26 mouse cellular contexts compared by ENCODE assay signal in the genomic region with DNA sequence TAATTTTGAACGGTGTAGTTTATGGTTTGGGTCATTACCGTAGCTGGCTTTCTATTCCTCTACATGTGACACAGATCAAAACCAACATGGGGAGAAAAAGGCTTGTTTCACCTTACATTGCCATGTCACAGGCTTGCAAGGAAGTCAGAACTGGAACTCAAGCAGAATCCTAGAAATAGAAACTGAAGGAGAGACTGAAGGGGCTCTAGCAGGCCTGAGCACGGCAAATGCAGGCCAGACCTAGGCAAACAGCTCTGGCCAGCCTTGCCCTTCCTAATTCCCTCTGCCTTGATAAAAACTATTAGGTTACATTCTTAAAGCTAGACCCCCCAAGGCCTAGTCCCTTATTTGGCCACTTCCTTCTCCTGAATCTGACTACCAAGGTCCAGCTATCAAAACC. TPM values are rescaled to one million over a fixed set of nuclear protein-coding genes. Genes with fewer than 3 reads are reported as not detected.
DNase-seq lines count a peak whose midpoint lies in the region; ATAC-seq and TF ChIP-seq lines count a peak whose summit lies in the region.
"Had no signal": no experiment of that assay in that cellular context is flagged by ENCODE, and none has a peak within 500 bp of the region (broad histone marks: within the 10 kb centered on the region; RNA-seq: fewer than 3 reads in every experiment).

No protein-coding gene starts in this region.

- TF ChIP-seq POLR2A in liver, adult 2 months (IDR thresholded peaks at IDR 0.05; ENCODE audit: extremely low read depth, insufficient read depth, low read length) = no peak
- no peak for TF ChIP-seq POLR2A in CH12.LX (IDR thresholded peaks at IDR 0.05; ENCODE audit: low read depth, low read length)

- no peak overlapping the region for H3K9ac ChIP-seq in intestine, postnatal 0 days (ENCODE audit: low read depth, low read length)
- H3K9ac ChIP-seq in intestine, embryonic 15.5 days = no peak overlapping the region
- no peak overlapping the region for H3K9ac ChIP-seq in liver, adult 2 months (ENCODE audit: low read depth, low read length)
- H3K9ac ChIP-seq in liver, embryonic 11.5 days (ENCODE audit: low read depth, low read length) = no peak overlapping the region
- 0 out of 2 replicates have a peak overlapping the region, but pooled peaks have one; percentile 11 for H3K9ac ChIP-seq in CH12.LX (ENCODE audit: insufficient read depth, low read depth)
- no peak overlapping the region for H3K9ac ChIP-seq in ES-E14 (ENCODE audit: insufficient read depth, low read depth, low read length, poor library complexity, severe bottlenecking)
- H3K9ac ChIP-seq: hindbrain, embryonic 12.5 days; kidney, embryonic 15.5 days; limb, embryonic 12.5 days; liver, embryonic 15.5 days; lung, embryonic 15.5 days; neural tube, embryonic 15.5 days had no signal

- no peak for TF ChIP-seq EP300 in CH12.LX (IDR thresholded peaks at IDR 0.05; ENCODE audit: low read length)

- TF ChIP-seq RAD21 in CH12.LX (IDR thresholded peaks at IDR 0.05; ENCODE audit: low read depth, low read length) = no peak

- in situ Hi-C loops in CH12.LX (cut with MboI; ENCODE audit: low pct_ligation_motif_present, low pct_unique_long_range_greater_than_20kb, low sequenced_read_pairs) = no loop called here
- in situ Hi-C loops in ES-E14 (cut with MboI; ENCODE audit: low sequenced_read_pairs in 2 of 2, unreplicated experiment in 2 of 2) = no loop called here

- H3K4me1 ChIP-seq in intestine, postnatal 0 days (replicated peaks; ENCODE audit: control insufficient read depth, insufficient read depth, low read length) = peaks cover 10% of the 10 kb centered on the region; the same call in 1 of the 2 replicates
- no peaks in the 10 kb centered on the region; the same call in 1 of the 2 replicates for H3K4me1 ChIP-seq in intestine, embryonic 15.5 days (replicated peaks)
- H3K4me1 ChIP-seq in liver, adult 2 months (ENCODE audit: control insufficient read depth, insufficient read depth, low read length) = peaks cover 22% of the 10 kb centered on the region
- peaks cover 2% of the 10 kb centered on the region; the same call in 1 of the 2 replicates for H3K4me1 ChIP-seq in liver, embryonic 11.5 days (replicated peaks; ENCODE audit: control insufficient read depth, insufficient read depth, low read length)
- H3K4me1 ChIP-seq in CH12.LX (ENCODE audit: control insufficient read depth in 1 of 2, insufficient read depth in 2 of 2) (peaks cover 3 to 24% of the 10 kb centered on the region in 2 experiments; a peak in 3 of 4 replicates), ES-E14 (ENCODE audit: control insufficient read depth in 2 of 2, insufficient read depth in 2 of 2, low read length in 2 of 2, poor library complexity in 1 of 2) (peaks cover 12 to 17% of the 10 kb centered on the region in 2 experiments)
- H3K4me1 ChIP-seq: hindbrain, embryonic 12.5 days; limb, embryonic 12.5 days; stomach, embryonic 15.5 days had no signal

- H3K27ac ChIP-seq in intestine, postnatal 0 days (ENCODE audit: low read depth, low read length) = peak overlapping the region; percentile 41
- H3K27ac ChIP-seq in intestine, embryonic 15.5 days = no peak overlapping the region
- peak overlapping the region; percentile 79 for H3K27ac ChIP-seq in liver, adult 2 months (replicated peaks; ENCODE audit: insufficient read depth, low read depth, low read length)
- H3K27ac ChIP-seq in liver, embryonic 11.5 days (ENCODE audit: low read depth, low read length) = no peak overlapping the region
- H3K27ac ChIP-seq in CH12.LX (ENCODE audit: insufficient read depth, low read depth) (no peak overlapping the region), ES-E14 (ENCODE audit: insufficient read depth, low read depth, low read length, poor library complexity, severe bottlenecking) (peak overlapping the region; percentile 64; the same call in 1 of the 2 replicates)
- H3K27ac ChIP-seq: hindbrain, embryonic 12.5 days; hindbrain, postnatal 0 days; left cerebral cortex, adult 2 months; limb, embryonic 12.5 days; lung, embryonic 15.5 days; neural tube, embryonic 15.5 days; stomach, embryonic 15.5 days had no signal

- WGBS in intestine, postnatal 0 days = 73% methylated on average over 3 of the region's 3 CpGs
- WGBS in intestine, embryonic 15.5 days = 76% methylated on average over 3 of the region's 3 CpGs
- 52% methylated on average over 3 of the region's 3 CpGs for WGBS in liver, adult 2 months
- WGBS in liver, embryonic 11.5 days = 68% methylated on average over 3 of the region's 3 CpGs

- no peak for DNase-seq in liver, adult 2 months (ENCODE audit: extremely low read depth, low read depth, low spot score)
- no peak for DNase-seq in liver, embryonic 11.5 days (ENCODE audit: low spot score)
- DNase-seq in CH12.LX (ENCODE audit: extremely low read depth) (no peak), ES-E14 (ENCODE audit: low read depth, low spot score) (no peak)
- DNase-seq in retina, embryonic 14.5 days (ENCODE audit: low spot score) = no peak
- DNase-seq: adrenal gland, adult 8-10 months; cerebellum, adult 11 months; cerebellum, adult 9-10 months; cerebellum, postnatal 36 days; lung, postnatal 4 days; midbrain, embryonic 14.5 days; right cerebral cortex, postnatal 25 days had no signal

- H3K4me3 ChIP-seq in intestine, postnatal 0 days (ENCODE audit: low read depth, low read length) = no peak overlapping the region
- no peak overlapping the region for H3K4me3 ChIP-seq in intestine, embryonic 15.5 days (replicated peaks)
- no peak overlapping the region for H3K4me3 ChIP-seq in liver, adult 2 months (ENCODE audit: insufficient read depth, low read depth, low read length)
- H3K4me3 ChIP-seq in liver, embryonic 11.5 days (ENCODE audit: low read depth, low read length) = no peak overlapping the region
- no peak overlapping the region for H3K4me3 ChIP-seq in CH12.LX (replicated peaks in 1 of 3; ENCODE audit: low read depth in 2 of 3, low read length in 2 of 3, poor library complexity in 1 of 3)
- H3K4me3 ChIP-seq in ES-E14 (ENCODE audit: insufficient read depth in 1 of 2, low read depth in 1 of 2, low read length in 2 of 2, poor library complexity in 1 of 2, severe bottlenecking in 1 of 2) = no peak overlapping the region
- H3K4me3 ChIP-seq: hindbrain, embryonic 12.5 days; kidney, embryonic 15.5 days; left cerebral cortex, adult 2 months; limb, embryonic 12.5 days; liver, embryonic 15.5 days; lung, embryonic 15.5 days; neural tube, embryonic 15.5 days; stomach, embryonic 15.5 days had no signal

- H3K4me2 ChIP-seq in intestine, postnatal 0 days (replicated peaks; ENCODE audit: low read depth) = no peak overlapping the region
- no peak overlapping the region for H3K4me2 ChIP-seq in intestine, embryonic 15.5 days (replicated peaks)
- H3K4me2 ChIP-seq in liver, embryonic 11.5 days = no peak overlapping the region
- no peak overlapping the region for H3K4me2 ChIP-seq in CH12.LX (ENCODE audit: insufficient read depth, low read depth, poor library complexity, severe bottlenecking)
- H3K4me2 ChIP-seq: hindbrain, embryonic 12.5 days; kidney, embryonic 15.5 days; limb, embryonic 12.5 days; liver, embryonic 15.5 days; lung, embryonic 15.5 days; neural tube, embryonic 15.5 days; stomach, embryonic 15.5 days had no signal

- dilution Hi-C loops in CH12.LX (cut with MboI; ENCODE audit: extremely low pct_ligation_motif_present, extremely low pct_unique_long_range_greater_than_20kb, low sequenced_read_pairs) = no loop called here

- peaks cover 6% of the 10 kb centered on the region; the same call in 1 of the 2 replicates for H3K79me2 ChIP-seq in liver, adult 2 months (ENCODE audit: control insufficient read depth, insufficient read depth, low read length)
- H3K79me2 ChIP-seq in CH12.LX (replicated peaks; ENCODE audit: control insufficient read depth, extremely low read depth, insufficient read depth, poor library complexity, severe bottlenecking) = peaks cover 7% of the 10 kb centered on the region

- TF ChIP-seq CTCF in intestine, postnatal 0 days (IDR thresholded peaks at IDR 0.05; ENCODE audit: low read depth) = no peak
- no peak for TF ChIP-seq CTCF in liver, adult 2 months (IDR thresholded peaks at IDR 0.05; ENCODE audit: low read depth, low read length)
- TF ChIP-seq CTCF in CH12.LX (conservative IDR thresholded peaks at IDR 0.05 in 1 of 2, IDR thresholded peaks at IDR 0.05 in 1 of 2; ENCODE audit: low read depth in 2 of 2, low read length in 2 of 2) = no peak

- H3K27me3 ChIP-seq in intestine, postnatal 0 days (replicated peaks; ENCODE audit: control insufficient read depth, insufficient read depth, low read length) = no peaks in the 10 kb centered on the region
- no peaks in the 10 kb centered on the region for H3K27me3 ChIP-seq in intestine, embryonic 15.5 days (replicated peaks)
- H3K27me3 ChIP-seq in liver, adult 2 months (ENCODE audit: control insufficient read depth, insufficient read depth, low read length) = no peaks in the 10 kb centered on the region
- no peaks in the 10 kb centered on the region for H3K27me3 ChIP-seq in liver, embryonic 11.5 days (replicated peaks; ENCODE audit: control insufficient read depth, insufficient read depth, low read length)
- no peaks in the 10 kb centered on the region for H3K27me3 ChIP-seq in CH12.LX (replicated peaks)
- H3K27me3 ChIP-seq: hindbrain, embryonic 12.5 days; kidney, embryonic 15.5 days; limb, embryonic 12.5 days; lung, embryonic 15.5 days; neural tube, embryonic 15.5 days; stomach, embryonic 15.5 days had no signal

- H3K9me3 ChIP-seq in intestine, postnatal 0 days (ENCODE audit: control insufficient read depth) = no peaks in the 10 kb centered on the region
- no peaks in the 10 kb centered on the region for H3K9me3 ChIP-seq in intestine, embryonic 15.5 days
- H3K9me3 ChIP-seq in liver, embryonic 11.5 days (ENCODE audit: control insufficient read depth, low read length) = no peaks in the 10 kb centered on the region
- H3K9me3 ChIP-seq in CH12.LX (replicated peaks; ENCODE audit: low read length) (no peaks in the 10 kb centered on the region), ES-E14 (ENCODE audit: control insufficient read depth, insufficient read depth, low read depth, low read length) (no peaks in the 10 kb centered on the region)
- H3K9me3 ChIP-seq: G1E; hindbrain, embryonic 12.5 days; kidney, embryonic 15.5 days; limb, embryonic 12.5 days; liver, embryonic 15.5 days; lung, embryonic 15.5 days; neural tube, embryonic 15.5 days; stomach, embryonic 15.5 days had no signal

- no peaks in the 10 kb centered on the region for H3K36me3 ChIP-seq in intestine, postnatal 0 days (ENCODE audit: control insufficient read depth, insufficient read depth)
- no peaks in the 10 kb centered on the region for H3K36me3 ChIP-seq in intestine, embryonic 15.5 days
- H3K36me3 ChIP-seq in liver, adult 2 months (ENCODE audit: control insufficient read depth, insufficient read depth, low read length) = no peaks in the 10 kb centered on the region
- no peaks in the 10 kb centered on the region for H3K36me3 ChIP-seq in liver, embryonic 11.5 days (ENCODE audit: control insufficient read depth, insufficient read depth, low read length)
- no peaks in the 10 kb centered on the region for H3K36me3 ChIP-seq in CH12.LX (replicated peaks in 1 of 2; ENCODE audit: control insufficient read depth in 1 of 2, insufficient read depth in 1 of 2, low read length in 1 of 2)
- H3K36me3 ChIP-seq in ES-E14 (ENCODE audit: control insufficient read depth, insufficient read depth, low read length, poor library complexity, severe bottlenecking) = no peaks in the 10 kb centered on the region
- H3K36me3 ChIP-seq: G1E; hindbrain, embryonic 12.5 days; kidney, embryonic 15.5 days; limb, embryonic 12.5 days; liver, embryonic 15.5 days; lung, embryonic 15.5 days; neural tube, embryonic 15.5 days; stomach, embryonic 15.5 days had no signal

- no peak for ATAC-seq in intestine, postnatal 0 days
- ATAC-seq in intestine, embryonic 15.5 days = no peak
- ATAC-seq in liver, embryonic 11.5 days (replicated peaks; ENCODE audit: low FRiP score) = no peak
- ATAC-seq: CD4-positive, CD25-positive, alpha-beta regulatory T cell, adult 4 months; forebrain, embryonic 14.5 days; hindbrain, postnatal 0 days had no signal

RNA-seq across cellular contexts. Expression of a gene that starts 4.2 kb away (rescaled TPM):
- polyA plus RNA-seq in intestine, postnatal 0 days (2015; fragmentation: Nextera tagmentation; extraction: Ambion mirVana) = 860 and 870 TPM in 2 replicates
- polyA plus RNA-seq in intestine, embryonic 15.5 days (2015; fragmentation: Nextera tagmentation; extraction: Ambion mirVana) = 772 and 821 TPM in 2 replicates
- 337 and 363 TPM in 2 replicates for total RNA-seq in liver, adult 2 months (2014; rRNA removed)
- polyA plus RNA-seq in liver, adult 2 months (2012; rRNA removed) = 517 and 533 TPM in 2 replicates
- 449 and 453 TPM in 2 replicates for polyA plus RNA-seq in liver, embryonic 11.5 days (2014; fragmentation: Nextera tagmentation; extraction: Ambion mirVana)
- total RNA-seq in CH12.LX (2012; rRNA removed) (347 and 373 TPM in 2 replicates), CH12.LX (2014; rRNA removed) (517 and 533 TPM in 2 replicates), ES-E14 (2012; rRNA removed) (197 and 262 TPM in 2 replicates)
- 450 and 470 TPM in 2 replicates for polyA plus RNA-seq in CH12.LX (2012; ENCODE audit: insufficient read length, low read depth)

RNA-seq across cellular contexts. Expression of a gene that starts 27.9 kb away (rescaled TPM):
- 36.9 and 38.6 TPM in 2 replicates for polyA plus RNA-seq in intestine, postnatal 0 days (2015; fragmentation: Nextera tagmentation; extraction: Ambion mirVana)
- 110 and 118 TPM in 2 replicates for polyA plus RNA-seq in intestine, embryonic 15.5 days (2015; fragmentation: Nextera tagmentation; extraction: Ambion mirVana)
- total RNA-seq in liver, adult 2 months (2014; rRNA removed) = 11.1 and 12.4 TPM in 2 replicates
- 1.5 and 2.0 TPM in 2 replicates for polyA plus RNA-seq in liver, adult 2 months (2012; rRNA removed)
- polyA plus RNA-seq in liver, embryonic 11.5 days (2014; fragmentation: Nextera tagmentation; extraction: Ambion mirVana) = 185 and 187 TPM in 2 replicates
- total RNA-seq in CH12.LX (2012; rRNA removed) = 139 and 186 TPM in 2 replicates
- total RNA-seq in CH12.LX (2014; rRNA removed) = 308 and 390 TPM in 2 replicates
- 347 and 399 TPM in 2 replicates for polyA plus RNA-seq in CH12.LX (2012; ENCODE audit: insufficient read length, low read depth)
- 325 and 342 TPM in 2 replicates for total RNA-seq in ES-E14 (2012; rRNA removed)

RNA-seq across cellular contexts. Expression of a gene that starts 29.7 kb away (rescaled TPM):
- polyA plus RNA-seq in intestine, postnatal 0 days (2015; fragmentation: Nextera tagmentation; extraction: Ambion mirVana) = 1,180 and 1,265 TPM in 2 replicates
- 1,436 and 1,568 TPM in 2 replicates for polyA plus RNA-seq in intestine, embryonic 15.5 days (2015; fragmentation: Nextera tagmentation; extraction: Ambion mirVana)
- total RNA-seq in liver, adult 2 months (2014; rRNA removed) = 868 and 925 TPM in 2 replicates
- polyA plus RNA-seq in liver, adult 2 months (2012; rRNA removed) = 376 and 421 TPM in 2 replicates
- polyA plus RNA-seq in liver, embryonic 11.5 days (2014; fragmentation: Nextera tagmentation; extraction: Ambion mirVana) = 1,160 and 1,259 TPM in 2 replicates
- total RNA-seq in CH12.LX (2012; rRNA removed) (269 and 378 TPM in 2 replicates), CH12.LX (2014; rRNA removed) (1,274 and 1,469 TPM in 2 replicates), ES-E14 (2012; rRNA removed) (444 and 682 TPM in 2 replicates)
- 934 and 1,078 TPM in 2 replicates for polyA plus RNA-seq in CH12.LX (2012; ENCODE audit: insufficient read length, low read depth)

RNA-seq across cellular contexts. Expression of a gene that starts 52.5 kb away (rescaled TPM):
- polyA plus RNA-seq in intestine, postnatal 0 days (2015; fragmentation: Nextera tagmentation; extraction: Ambion mirVana) = 5.9 and 6.3 TPM in 2 replicates
- 23.0 and 24.6 TPM in 2 replicates for polyA plus RNA-seq in intestine, embryonic 15.5 days (2015; fragmentation: Nextera tagmentation; extraction: Ambion mirVana)
- total RNA-seq in liver, adult 2 months (2014; rRNA removed) = 10.3 and 11.3 TPM in 2 replicates
- 15.7 and 17.3 TPM in 2 replicates for polyA plus RNA-seq in liver, adult 2 months (2012; rRNA removed)
- 24.2 and 27.4 TPM in 2 replicates for polyA plus RNA-seq in liver, embryonic 11.5 days (2014; fragmentation: Nextera tagmentation; extraction: Ambion mirVana)
- total RNA-seq in CH12.LX (2012; rRNA removed) (10.0 and 10.5 TPM in 2 replicates), CH12.LX (2014; rRNA removed) (28.2 and 32.1 TPM in 2 replicates), ES-E14 (2012; rRNA removed) (15.8 and 18.7 TPM in 2 replicates)
- 15.4 and 15.5 TPM in 2 replicates for polyA plus RNA-seq in CH12.LX (2012; ENCODE audit: insufficient read length, low read depth)

RNA-seq across cellular contexts. Expression of a gene that starts 52.7 kb away (rescaled TPM):
- polyA plus RNA-seq in intestine, postnatal 0 days (2015; fragmentation: Nextera tagmentation; extraction: Ambion mirVana) = 9.1 and 11.3 TPM in 2 replicates
- polyA plus RNA-seq in intestine, embryonic 15.5 days (2015; fragmentation: Nextera tagmentation; extraction: Ambion mirVana) = 25.2 and 26.4 TPM in 2 replicates
- 2.7 and 4.2 TPM in 2 replicates for total RNA-seq in liver, adult 2 months (2014; rRNA removed)
- polyA plus RNA-seq in liver, adult 2 months (2012; rRNA removed) = 9.3 and 13.1 TPM in 2 replicates
- polyA plus RNA-seq in liver, embryonic 11.5 days (2014; fragmentation: Nextera tagmentation; extraction: Ambion mirVana) = 24.4 and 25.1 TPM in 2 replicates
- 15.3 and 19.9 TPM in 2 replicates for total RNA-seq in CH12.LX (2012; rRNA removed)
- 18.1 and 20.2 TPM in 2 replicates for total RNA-seq in CH12.LX (2014; rRNA removed)
- polyA plus RNA-seq in CH12.LX (2012; ENCODE audit: insufficient read length, low read depth) = 27.6 and 27.9 TPM in 2 replicates
- total RNA-seq in ES-E14 (2012; rRNA removed) = 18.6 and 21.9 TPM in 2 replicates

Comparison
In these comparisons a context has a peak if more than half of its experiments do, and no peak if none do; other contexts are left out.
1. H3K27ac ChIP-seq: peak in intestine, postnatal 0 days (single experiment), liver, adult 2 months (single experiment) and ES-E14 (single experiment); none in intestine, embryonic 15.5 days (single experiment), liver, embryonic 11.5 days (single experiment) and CH12.LX (single experiment).
2. RNA of a gene that starts 27.9 kb away (polyA plus RNA-seq): 347 to 399 TPM in CH12.LX, 185 to 187 TPM in liver, embryonic 11.5 days, 110 to 118 TPM in intestine, embryonic 15.5 days and 36.9 to 38.6 TPM in intestine, postnatal 0 days; 1.5 to 2.0 TPM in liver, adult 2 months; every median in the first group is over 10 times any median in the second.